Mouse (Mus musculus) lung, postnatal 25 days (tissue): ENCODE results near the gene Olfr731.

Source experiments
- DNase-seq: peaks from one replicate; pipeline ENCODE4 v3.0.0; 2022; ENCODE audit warnings: low spot score

The Olfr731 gene

GRCm38 (mm10) chr14:50241766-50242165 lies at the start of gene Olfr731:
Gene Olfr731 (minus strand): TSS chr14:50241866.
- no peak for DNase-seq

DNA sequence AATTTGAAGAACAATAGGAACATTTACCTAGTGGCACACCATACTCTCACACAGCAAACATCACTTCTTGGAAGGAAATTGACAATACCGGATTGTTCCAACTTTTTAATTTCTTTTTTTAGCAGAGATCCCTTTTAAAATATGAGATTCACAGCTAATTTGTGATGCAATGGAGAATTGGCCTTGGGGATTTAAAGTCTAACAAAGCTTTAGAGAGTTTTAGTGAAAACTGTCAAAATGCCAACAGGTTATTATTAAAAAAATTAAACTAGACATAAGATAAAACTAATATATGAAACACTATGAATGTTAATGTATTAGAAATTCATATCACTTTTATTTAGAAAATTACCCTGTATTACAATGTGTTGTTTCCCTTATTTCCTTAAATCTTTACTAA lies 42.4 kb upstream of the Olfr731 start, which contains the start of gene Olfr732:
Gene Olfr732 (minus strand): TSS at position 101 of the 400 bp plus-strand sequence.
- DNase-seq: no peak

GRCm38 (mm10) chr14:50188098-50188497 lies 53.6 kb downstream of the Olfr731 start, which contains the start of gene Olfr730:
Gene Olfr730 (minus strand): TSS chr14:50188198.
- DNase-seq: no peak
